Mouse (Mus musculus): ENCODE results near the gene Guca1b.

Guca1b gene

DNA sequence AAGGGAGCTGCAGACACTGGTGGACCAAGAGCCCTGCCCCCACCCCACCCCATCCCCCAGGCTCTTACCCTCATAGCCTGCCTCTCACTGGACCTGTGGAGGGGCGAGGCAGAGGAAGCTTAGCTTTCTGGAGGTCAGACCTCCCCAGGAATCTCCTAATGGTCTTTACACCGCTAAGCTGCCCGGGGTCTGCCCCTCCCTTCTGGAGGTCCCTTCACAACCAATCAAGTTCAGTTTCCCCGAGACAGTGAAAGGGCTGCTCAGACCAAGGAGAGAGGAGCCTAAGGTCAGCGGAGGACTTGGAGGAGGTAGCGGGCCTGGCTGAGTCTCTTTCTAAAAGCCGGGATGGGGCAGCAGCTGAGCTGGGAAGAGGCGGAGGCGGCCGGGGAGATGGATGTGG lies at the start of gene Guca1b:
Gene Guca1b (plus strand): TSS at position 249 of the 400 bp plus-strand sequence.
- no peak for DNase-seq

DNA sequence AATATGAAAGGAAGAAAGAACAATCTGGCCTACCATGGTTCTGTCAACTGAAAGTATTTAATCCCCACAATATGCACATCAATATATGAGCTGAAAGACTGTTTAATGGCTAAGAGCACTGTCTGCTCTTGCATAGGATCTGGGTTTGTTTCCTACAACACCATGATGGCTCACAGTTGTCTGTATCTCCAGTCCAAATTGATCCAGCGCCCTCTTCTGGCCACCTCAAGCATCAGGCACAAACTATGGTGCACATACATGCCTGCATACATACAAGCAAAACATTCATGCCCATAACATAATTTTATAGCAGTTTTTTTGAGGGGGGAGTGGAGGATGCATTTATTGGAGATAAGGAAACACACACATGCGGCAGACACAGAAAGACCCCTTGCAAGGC lies 42.1 kb upstream of the Guca1b start:
- no peak for DNase-seq

- DNase-seq: no peak
Observed at GRCm38 (mm10) chr17:47349721-47350319, 35.4 kb upstream of the Guca1b start.

DNA sequence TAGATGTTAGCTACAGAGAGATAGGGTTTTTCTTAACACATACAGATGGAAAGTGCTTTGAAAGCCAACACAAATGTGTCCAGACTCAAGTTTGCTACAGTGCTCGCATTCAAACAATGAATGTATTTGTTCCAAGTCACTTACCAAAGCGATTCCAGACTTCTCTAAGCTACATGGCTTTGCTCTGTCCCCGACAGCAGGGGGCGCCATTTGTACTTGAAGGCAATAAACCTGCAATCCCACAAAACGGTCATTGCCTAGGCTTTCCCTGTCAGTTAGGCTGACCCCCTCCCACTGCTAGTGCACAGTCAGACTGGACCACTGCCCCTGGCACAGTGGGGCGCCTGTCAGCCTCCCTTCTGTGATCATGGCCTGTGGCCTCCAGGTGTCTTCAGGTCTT lies 25.2 kb upstream of the Guca1b start:
- peak; percentile 52 to 55 for DNase-seq

- no peak for DNase-seq
Observed at GRCm38 (mm10) chr17:47361343-47361742, 23.9 kb upstream of the Guca1b start.

DNA sequence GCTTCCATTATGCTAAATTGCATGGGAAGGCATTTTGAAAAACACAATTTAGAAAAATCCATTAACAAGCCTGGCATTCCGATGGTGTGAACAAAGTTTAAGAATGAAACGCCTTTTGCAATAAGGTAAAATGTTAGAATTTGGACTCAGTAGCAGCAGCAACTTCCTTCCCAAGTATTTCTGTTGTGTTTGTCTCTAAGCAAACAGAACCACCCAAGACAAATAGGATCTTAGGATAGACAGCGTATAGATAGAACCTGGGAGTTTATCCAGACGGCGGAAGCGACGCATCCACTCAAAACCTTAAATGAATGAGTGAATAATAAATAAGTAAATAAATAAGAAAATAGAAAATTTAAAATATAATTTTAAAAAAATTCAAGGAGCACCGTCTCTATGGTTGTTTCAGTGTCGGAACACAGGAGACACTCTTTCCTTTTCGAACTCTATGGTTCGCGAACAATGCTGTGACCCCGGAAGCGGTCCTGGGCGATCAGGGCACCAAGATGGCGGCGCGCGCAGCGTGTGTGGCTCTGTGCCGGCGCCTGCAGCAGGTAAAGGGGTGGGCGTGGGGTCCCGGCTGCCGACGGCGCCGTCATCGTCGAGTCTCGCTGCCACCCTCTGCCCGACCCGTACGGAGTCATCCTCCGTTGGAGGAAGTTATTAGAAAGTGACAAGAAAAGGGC lies 16.6 kb upstream of the Guca1b start, which contains the start of gene Mrps10:
Gene Mrps10 (plus strand): TSS at position 487 of the 686 bp plus-strand sequence.
- peak; percentile 80 to 85 for DNase-seq

DNA sequence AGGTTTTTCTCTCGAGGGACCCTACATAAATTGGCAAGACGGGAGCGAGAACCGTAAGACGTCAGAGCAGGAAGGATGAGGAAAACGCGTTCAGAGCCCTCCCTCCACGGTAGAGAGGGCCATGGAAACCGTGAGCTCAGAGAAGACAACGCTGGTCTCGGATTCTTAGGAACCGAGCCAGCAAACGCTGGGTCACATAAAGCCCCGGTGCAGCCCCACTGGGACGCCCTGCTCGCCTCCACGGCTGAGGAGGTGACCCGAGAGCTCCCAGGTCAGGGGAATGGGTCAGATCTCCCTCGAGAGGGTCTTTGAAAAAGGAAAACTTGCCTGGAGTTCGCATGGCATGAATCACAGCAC lies 16.1 kb upstream of the Guca1b start:
- DNase-seq: no peak

DNA sequence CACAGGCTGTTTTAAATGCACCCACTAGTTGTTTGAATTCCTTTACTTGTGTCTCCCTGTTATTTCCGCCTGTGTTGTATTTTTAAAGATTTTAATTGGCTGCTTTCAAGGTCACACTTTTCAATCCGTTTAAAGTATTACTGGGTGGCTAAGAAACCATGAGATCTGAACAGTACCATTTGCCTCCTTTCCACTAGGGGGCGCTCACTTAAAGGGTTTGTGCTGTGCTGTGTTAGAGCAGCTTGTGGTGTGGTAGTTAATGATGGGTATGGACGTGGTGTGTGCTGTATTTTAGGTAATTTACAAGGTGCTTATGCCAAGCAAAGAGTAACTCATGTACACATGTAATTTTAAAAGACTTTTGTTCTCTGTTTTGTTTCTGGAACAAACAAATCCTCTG lies 13.7 kb upstream of the Guca1b start:
- DNase-seq: peak; percentile 27 to 32

- no peak for DNase-seq
Observed at GRCm38 (mm10) chr17:47373991-47374390, 11.2 kb upstream of the Guca1b start.

DNA sequence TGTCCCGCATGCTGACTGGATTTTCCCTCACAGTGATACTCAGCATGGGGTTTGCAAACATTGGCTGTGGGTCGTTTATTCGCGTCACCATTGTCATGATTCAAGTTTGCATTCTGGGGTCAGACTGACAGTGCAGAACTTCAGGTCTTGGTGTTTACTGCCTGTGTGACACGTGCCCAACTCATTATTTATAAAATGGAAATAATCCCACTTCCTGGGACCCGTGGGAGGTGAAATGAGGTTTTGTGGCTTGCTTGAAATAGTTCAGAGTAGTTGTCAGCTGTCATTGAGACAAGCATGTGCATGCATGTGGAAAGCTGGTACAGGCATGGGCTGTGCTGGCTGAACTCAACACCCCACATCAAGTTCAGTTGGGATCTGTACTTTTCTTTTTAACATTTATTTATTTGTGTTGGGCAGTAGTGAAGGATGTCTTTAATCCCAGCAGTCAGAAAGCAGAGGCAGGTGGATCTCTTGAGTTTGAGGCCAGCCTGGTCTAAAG lies 8.4 kb upstream of the Guca1b start:
- DNase-seq: no peak

- DNase-seq: no peak
Observed at GRCm38 (mm10) chr17:47378133-47378532, 7.1 kb upstream of the Guca1b start.

GRCm38 (mm10) chr17:47381917-47382316 lies 3.3 kb upstream of the Guca1b start:
- DNase-seq: no peak

DNA sequence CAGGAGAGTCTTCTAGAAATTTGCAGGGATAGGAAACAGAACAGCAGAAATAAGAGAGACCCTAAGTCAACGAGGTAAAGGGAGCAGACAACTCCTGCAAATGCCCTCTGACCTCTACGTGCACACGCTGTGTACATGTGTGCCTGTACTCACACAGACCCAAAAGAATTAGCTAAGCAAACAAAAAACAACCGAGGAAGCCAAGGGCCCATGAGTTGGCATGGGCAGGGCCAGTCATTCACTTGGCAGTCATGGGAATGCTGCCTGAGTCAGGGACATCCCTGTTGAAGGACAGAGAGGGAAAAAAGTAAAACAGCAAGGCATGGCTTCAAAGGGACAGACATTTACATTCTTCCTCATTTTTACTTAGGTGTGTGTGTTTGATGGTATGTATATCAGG lies 1.9 kb upstream of the Guca1b start:
- no peak for DNase-seq

DNA sequence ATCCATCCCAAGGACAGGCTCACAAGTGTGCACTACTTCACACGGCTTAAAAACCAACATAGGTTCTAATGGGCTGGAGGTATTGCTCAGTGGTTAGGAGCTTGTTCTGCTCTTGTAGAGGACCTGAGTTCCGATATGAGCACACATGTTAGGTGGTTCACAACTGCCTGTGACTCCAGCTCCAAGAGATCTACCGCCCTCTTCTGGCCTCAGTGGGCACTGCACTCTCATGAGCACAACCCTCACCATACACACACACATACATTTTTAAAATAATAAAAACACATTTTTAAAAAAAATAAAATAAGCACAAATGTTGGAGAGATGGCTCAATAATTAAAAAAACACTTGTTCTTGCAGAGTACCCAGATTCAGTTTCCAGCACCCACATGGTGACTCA lies 1.1 kb upstream of the Guca1b start:
- DNase-seq: no peak

DNA sequence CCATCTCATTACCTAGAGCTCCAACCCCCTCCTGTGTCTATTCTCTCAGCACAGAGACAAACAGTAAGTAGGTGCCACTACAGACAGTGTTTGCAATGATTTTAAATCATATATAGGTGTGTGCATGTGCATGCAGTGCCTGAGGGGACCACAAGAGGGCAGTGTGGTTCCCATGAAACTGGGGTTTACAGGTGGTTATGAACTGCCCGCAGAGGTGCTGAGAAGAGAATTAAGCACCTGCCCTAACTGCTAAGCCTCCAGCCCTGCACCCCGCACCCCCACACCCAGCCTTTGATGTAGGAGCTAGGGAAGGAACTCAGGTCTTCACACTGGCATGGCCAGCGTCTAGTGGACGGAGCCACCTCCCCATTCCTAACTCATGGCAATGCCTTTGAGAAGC lies 1.5 kb downstream of the Guca1b start:
- peak; percentile 60 to 71 for DNase-seq

DNA sequence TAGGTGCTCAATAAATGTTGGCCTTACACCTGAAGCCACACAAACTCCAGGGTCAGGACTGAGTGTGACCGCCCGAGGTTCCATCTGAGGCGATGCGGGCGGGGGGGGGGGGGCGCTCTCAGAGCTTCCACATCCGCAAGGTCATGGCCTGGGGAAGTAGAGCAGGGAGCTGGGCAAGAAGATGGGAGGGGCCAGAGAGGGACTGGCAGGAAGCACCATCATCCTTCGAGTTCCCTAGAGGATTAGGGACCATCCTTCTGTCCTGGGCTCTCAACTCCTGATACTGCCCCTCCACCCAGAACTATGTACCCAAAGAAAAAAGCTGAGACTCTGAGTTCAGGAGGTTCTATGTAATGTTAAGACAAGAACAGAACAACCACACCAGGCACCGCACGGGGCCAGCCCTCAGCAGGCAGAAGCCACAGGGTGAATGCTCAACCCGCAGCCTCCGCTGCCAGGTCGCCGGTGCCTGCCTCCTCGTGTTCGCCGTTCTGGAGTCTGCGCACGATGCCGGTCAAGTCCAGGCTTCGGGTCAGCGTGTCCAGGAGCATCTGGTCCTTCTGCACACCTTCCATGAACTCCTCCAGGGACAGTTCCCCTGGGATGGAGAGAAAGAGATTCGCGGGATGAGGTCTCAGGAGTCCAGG lies 9.2 kb downstream of the Guca1b start:
- DNase-seq: peak in 1 of 2 experiments; percentile 13

DNA sequence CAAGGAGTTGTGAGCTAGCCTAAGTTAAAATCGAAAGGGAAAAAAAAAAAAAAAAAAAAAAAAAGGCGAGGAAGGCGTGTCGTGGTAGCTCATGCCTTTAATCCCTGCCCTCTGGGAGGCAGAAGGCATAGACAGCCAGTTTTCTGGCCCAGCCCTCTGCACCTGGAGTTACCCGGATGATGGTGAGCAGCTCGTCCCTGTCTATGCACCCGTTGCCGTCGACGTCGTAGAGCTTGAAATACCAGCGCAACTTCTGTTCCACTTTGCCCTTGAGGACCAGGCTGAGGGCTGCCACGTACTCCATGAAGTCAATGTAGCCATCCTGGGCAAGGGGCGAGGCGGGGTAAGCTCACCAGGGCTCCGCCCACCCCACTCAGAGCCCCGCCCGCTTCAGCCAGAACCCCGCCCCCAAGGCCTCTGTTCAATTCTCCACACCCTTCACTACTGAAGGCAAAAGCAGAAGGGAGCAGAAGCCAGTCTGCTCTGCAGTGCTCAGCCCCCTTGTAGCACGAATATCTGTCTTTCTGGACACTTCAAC lies 10.3 kb downstream of the Guca1b start:
- DNase-seq: peak; percentile 34 to 44

- no peak for DNase-seq
Observed at GRCm38 (mm10) chr17:47399091-47399490, 13.9 kb downstream of the Guca1b start.

GRCm38 (mm10) chr17:47400451-47400850 lies 15.3 kb downstream of the Guca1b start, which contains the start of gene Guca1a:
TSS of gene Guca1a (minus strand) at chr17:47400584.
- no peak for DNase-seq

GRCm38 (mm10) chr17:47407717-47408557 lies 22.7 kb downstream of the Guca1b start:
- DNase-seq: no peak

DNA sequence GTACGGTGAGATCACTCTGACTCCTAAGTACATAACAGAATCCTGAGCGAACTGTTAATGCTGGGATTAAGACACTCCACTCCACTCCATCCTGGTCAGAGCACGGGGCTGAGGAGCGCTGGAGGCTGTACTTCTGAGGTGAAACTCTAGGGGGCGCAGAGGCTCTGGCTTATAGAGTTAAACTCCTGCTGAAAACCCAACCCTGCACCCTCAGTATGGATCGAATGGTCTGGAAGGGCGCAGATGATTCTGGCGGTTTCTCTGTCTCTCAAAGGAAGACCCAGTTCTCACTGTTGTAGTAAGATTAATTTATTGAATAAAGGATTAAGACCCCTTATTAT lies 23.3 kb downstream of the Guca1b start:
- DNase-seq: peak; percentile 51 to 59
